Mouse (Mus musculus): Measurements from ENCODE around the gene Sh3bgrl2.

GRCm38 (mm10) chr9:83547830-83548689 lies at the start of gene Sh3bgrl2:
- peak; percentile 79; the same call in 1 of the 2 replicates for TF ChIP-seq POLR2A (IDR thresholded peaks at IDR 0.05; ENCODE audit: extremely low read depth, insufficient read depth, low read length)
- TF ChIP-seq CTCF (IDR thresholded peaks at IDR 0.05; ENCODE audit: extremely low read depth, insufficient read depth, low read length), result no peak
